Mouse (Mus musculus) megakaryocyte-erythroid progenitor cell, adult 5 weeks (primary cell): Measurements from ENCODE around the gene Akt1s1. TPM values are rescaled to one million over a fixed set of nuclear protein-coding genes. Genes with fewer than 3 reads are reported as not detected.

ENCODE experiments used
- polyA plus RNA-seq: library from polyadenylated mRNA; stranded (reverse); fragments of >175 nt; gene quantifications from 2 replicates; pipeline ENCODE4 v1.2.3, GENCODE M21; 2012

Gene Akt1s1
- polyA plus RNA-seq = 312 and 349 TPM in 2 replicates

GRCm38 (mm10) chr7:44848561-44849415 lies at the start of gene Akt1s1, which contains the start of gene Tbc1d17:
Akt1s1 (plus strand) TSS chr7:44848991.
Tbc1d17 (minus strand) TSS chr7:44849079.

GRCm38 (mm10) chr7:44815721-44816469 lies 32.9 kb upstream of the Akt1s1 start, which contains the start of the genes Nup62 and Il4i1:
Nup62 (plus strand) TSS chr7:44816088.
Il4i1 (plus strand) TSS chr7:44816387.

GRCm38 (mm10) chr7:44816470-44817021 lies 32.2 kb upstream of the Akt1s1 start, which contains the start of gene Atf5:
Atf5 (minus strand) TSS chr7:44816658.

GRCm38 (mm10) chr7:44857042-44857552 lies 8.3 kb downstream of the Akt1s1 start, which contains the start of gene Pnkp:
Pnkp (plus strand) TSS chr7:44857139.

GRCm38 (mm10) chr7:44869697-44870528 lies 21.1 kb downstream of the Akt1s1 start, which contains the start of gene Ptov1:
Ptov1 (minus strand) TSS chr7:44869788.

GRCm38 (mm10) chr7:44892276-44892921 lies 43.6 kb downstream of the Akt1s1 start, which contains the start of gene Med25:
Med25 (minus strand) TSS chr7:44892712.

GRCm38 (mm10) chr7:44895593-44896434 lies 47.0 kb downstream of the Akt1s1 start, which contains the start of gene Fuz:
Fuz (plus strand) TSS chr7:44896079.

Other genes starting within 250 kb of the Akt1s1 start
- gene Myh14, start 178.1 kb upstream of the Akt1s1 start, polyA plus RNA-seq = 0.20 and 0.25 TPM in 2 replicates
- not detected in 2 replicates for gene Izumo2, start 140.2 kb upstream of the Akt1s1 start, polyA plus RNA-seq
- 93.7 and 100 TPM in 2 replicates for gene Vrk3, start 100.6 kb upstream of the Akt1s1 start, polyA plus RNA-seq
- gene Zfp473, start 97.9 kb upstream of the Akt1s1 start, polyA plus RNA-seq = 0.17 and 0.26 TPM in 2 replicates
- gene Nup62, start 32.9 kb upstream of the Akt1s1 start, polyA plus RNA-seq = 117 and 122 TPM in 2 replicates
- gene Il4i1, start 32.6 kb upstream of the Akt1s1 start, polyA plus RNA-seq = 1.3 and 1.7 TPM in 2 replicates
- 52.4 and 55.2 TPM in 2 replicates for gene Atf5, start 32.3 kb upstream of the Akt1s1 start, polyA plus RNA-seq
- gene Tbc1d17, start 88 bp downstream of the Akt1s1 start, polyA plus RNA-seq = 64.8 and 67.6 TPM in 2 replicates
- 86.0 and 118 TPM in 2 replicates for gene Pnkp, start 8.1 kb downstream of the Akt1s1 start, polyA plus RNA-seq
- 237 and 280 TPM in 2 replicates for gene Ptov1, start 20.8 kb downstream of the Akt1s1 start, polyA plus RNA-seq
- 336 and 362 TPM in 2 replicates for gene Med25, start 43.7 kb downstream of the Akt1s1 start, polyA plus RNA-seq
- gene Fuz, start 47.1 kb downstream of the Akt1s1 start, polyA plus RNA-seq = 67.0 and 68.3 TPM in 2 replicates
- 121 TPM in 2 replicates for gene Ap2a1, start 80.5 kb downstream of the Akt1s1 start, polyA plus RNA-seq
- 0.04 and 0.15 TPM in 2 replicates for gene Tsks, start 94.2 kb downstream of the Akt1s1 start, polyA plus RNA-seq
- 1.3 and 2.1 TPM in 2 replicates for gene Cpt1c, start 125.9 kb downstream of the Akt1s1 start, polyA plus RNA-seq
- gene Prmt1, start 137.6 kb downstream of the Akt1s1 start, polyA plus RNA-seq = 133 and 160 TPM in 2 replicates
- 112 and 119 TPM in 2 replicates for gene Irf3, start 148.7 kb downstream of the Akt1s1 start, polyA plus RNA-seq
- 131 and 163 TPM in 2 replicates for gene Bcl2l12, start 149.7 kb downstream of the Akt1s1 start, polyA plus RNA-seq
- gene Scaf1, start 167.4 kb downstream of the Akt1s1 start, polyA plus RNA-seq = 185 and 198 TPM in 2 replicates
- 4.0 TPM in 2 replicates for gene Rras, start 169.0 kb downstream of the Akt1s1 start, polyA plus RNA-seq
- 95.4 and 117 TPM in 2 replicates for gene Prr12, start 203.9 kb downstream of the Akt1s1 start, polyA plus RNA-seq
- gene Nosip, start 213.4 kb downstream of the Akt1s1 start, polyA plus RNA-seq = 144 and 165 TPM in 2 replicates
- 38.8 and 40.5 TPM in 2 replicates for gene Prrg2, start 213.7 kb downstream of the Akt1s1 start, polyA plus RNA-seq
- 36.5 and 65.0 TPM in 2 replicates for gene Rcn3, start 243.2 kb downstream of the Akt1s1 start, polyA plus RNA-seq